Mouse (Mus musculus) adrenal gland, adult 2 months (tissue): ENCODE data around the gene Syncrip. TPM values are rescaled to one million over a fixed set of nuclear protein-coding genes. Genes with fewer than 3 reads are reported as not detected.

Source experiments
- DNase-seq: peaks from one replicate; pipeline ENCODE4 v3.0.0; 2021
- long read RNA-seq: library from polyadenylated mRNA; stranded (forward); transcript quantifications from one replicate; pipeline ENCODE4 v2.0.0, GENCODE M21; 2021
- polyA plus RNA-seq: library from polyadenylated mRNA; depleted of rRNA; stranded (reverse); fragments of >200 nt; gene quantifications from 2 replicates; pipeline ENCODE4 v1.2.3, GENCODE M21; 2012; rRNA removed
- total RNA-seq, 2 experiments: library from RNA; stranded (reverse); gene quantifications; 2 replicates each; pipeline ENCODE4 v1.2.3; 2021

Gene Syncrip
- 10 to 100 TPM; 67.6 to 69.1 TPM for total RNA-seq
- polyA plus RNA-seq, result 3.1 and 4.5 TPM in 2 replicates
- long read RNA-seq, full-length matches to known transcripts, result 30 of 37 reads
- long read RNA-seq, partial matches to known transcripts, result 4 of 37 reads
- long read RNA-seq, other reads (novel, unspliced or antisense), result 3 of 37 reads

GRCm38 (mm10) chr9:88482230-88482828 lies at the start of gene Syncrip:
TSS of gene Syncrip (minus strand) at chr9:88482574.
- DNase-seq, result peak; percentile 96

GRCm38 (mm10) chr9:88529979-88530580 lies 47.7 kb upstream of the Syncrip start:
- peak; percentile 66 for DNase-seq

GRCm38 (mm10) chr9:88529571-88529970 lies 47.2 kb upstream of the Syncrip start:
- peak; percentile 33 for DNase-seq

- no peak for DNase-seq
Observed at GRCm38 (mm10) chr9:88528736-88529135, 46.4 kb upstream of the Syncrip start.

GRCm38 (mm10) chr9:88527956-88528355 lies 45.6 kb upstream of the Syncrip start:
- DNase-seq, result no peak

- no peak for DNase-seq
Observed at GRCm38 (mm10) chr9:88525341-88525740, 43.0 kb upstream of the Syncrip start.

GRCm38 (mm10) chr9:88524796-88525195 lies 42.4 kb upstream of the Syncrip start:
- DNase-seq, result no peak

GRCm38 (mm10) chr9:88524367-88524766 lies 42.0 kb upstream of the Syncrip start:
- DNase-seq, result no peak

- no peak for DNase-seq
Observed at GRCm38 (mm10) chr9:88523335-88523668, 40.9 kb upstream of the Syncrip start.

- DNase-seq, result peak; percentile 98
Observed at GRCm38 (mm10) chr9:88522569-88523334, 40.4 kb upstream of the Syncrip start.

- no peak for DNase-seq
Observed at GRCm38 (mm10) chr9:88521961-88522568, 39.7 kb upstream of the Syncrip start.

GRCm38 (mm10) chr9:88520849-88521483 lies 38.6 kb upstream of the Syncrip start:
- DNase-seq, result no peak

- DNase-seq, result no peak
Observed at GRCm38 (mm10) chr9:88520122-88520848, 37.9 kb upstream of the Syncrip start.

- DNase-seq, result no peak
Observed at GRCm38 (mm10) chr9:88519390-88520121, 37.2 kb upstream of the Syncrip start.

GRCm38 (mm10) chr9:88516361-88516995 lies 34.1 kb upstream of the Syncrip start:
- DNase-seq, result no peak

GRCm38 (mm10) chr9:88515546-88515945 lies 33.2 kb upstream of the Syncrip start:
- no peak for DNase-seq

GRCm38 (mm10) chr9:88501846-88502245 lies 19.5 kb upstream of the Syncrip start:
- no peak for DNase-seq

GRCm38 (mm10) chr9:88500112-88500511 lies 17.7 kb upstream of the Syncrip start:
- DNase-seq, result no peak

- no peak for DNase-seq
Observed at GRCm38 (mm10) chr9:88492522-88492921, 10.1 kb upstream of the Syncrip start.

- peak; percentile 81 for DNase-seq
Observed at GRCm38 (mm10) chr9:88484531-88484930, 2.2 kb upstream of the Syncrip start.
